Mouse (Mus musculus) mature B cell (primary cell): ENCODE measurements around the gene Cst6.
"Not testable (repeated sequence)": the region's sequence is repeated elsewhere in the genome, so short reads cannot be mapped to it uniquely, and the experiment has no call there.

Experiments used
- in situ Hi-C: fragments of 300-500 bp; cut with MboI; formaldehyde crosslinking; loops from 2 replicates; pipeline ENCODE4 v1.14.3; 2019

The Cst6 gene

GRCm38 (mm10) chr19:5349502-5349873, at the start of gene Cst6:
Gene Cst6 (minus strand): TSS chr19:5349574.
- in situ Hi-C loops = not testable (repeated sequence)

GRCm38 (mm10) chr19:5395371-5395770, 46.0 kb upstream of the Cst6 start:
- in situ Hi-C loops = no loop called here

GRCm38 (mm10) chr19:5394168-5394567, 44.8 kb upstream of the Cst6 start:
- in situ Hi-C loops = no loop called here

GRCm38 (mm10) chr19:5392892-5393291, 43.5 kb upstream of the Cst6 start:
- in situ Hi-C loops = no loop called here

- in situ Hi-C loops = no loop called here
These were observed 41.0 kb upstream of the Cst6 start for GRCm38 (mm10) chr19:5390416-5390815.

GRCm38 (mm10) chr19:5389647-5390046, 40.3 kb upstream of the Cst6 start:
- in situ Hi-C loops = no loop called here

- in situ Hi-C loops = no loop called here
These were observed 39.3 kb upstream of the Cst6 start, which contains the start of gene Sart1 for GRCm38 (mm10) chr19:5388588-5389242. Gene Sart1 (minus strand): TSS chr19:5388703.

GRCm38 (mm10) chr19:5388011-5388441, 38.7 kb upstream of the Cst6 start:
- in situ Hi-C loops = no loop called here

GRCm38 (mm10) chr19:5384715-5385114, 35.3 kb upstream of the Cst6 start:
- in situ Hi-C loops = no loop called here

GRCm38 (mm10) chr19:5383326-5383725, 34.0 kb upstream of the Cst6 start:
- in situ Hi-C loops = no loop called here

- in situ Hi-C loops = no loop called here
These were observed 28.1 kb upstream of the Cst6 start for GRCm38 (mm10) chr19:5377446-5377845.

GRCm38 (mm10) chr19:5374748-5375147, 25.4 kb upstream of the Cst6 start:
- in situ Hi-C loops = no loop called here

- in situ Hi-C loops = no loop called here
These were observed 24.8 kb upstream of the Cst6 start for GRCm38 (mm10) chr19:5374177-5374576.

GRCm38 (mm10) chr19:5372724-5373123, 23.4 kb upstream of the Cst6 start:
- in situ Hi-C loops = no loop called here

- in situ Hi-C loops = no loop called here
These were observed 21.6 kb upstream of the Cst6 start for GRCm38 (mm10) chr19:5370932-5371331.

- in situ Hi-C loops = no loop called here
These were observed 18.1 kb upstream of the Cst6 start for GRCm38 (mm10) chr19:5367455-5367854.

GRCm38 (mm10) chr19:5367053-5367359, 17.6 kb upstream of the Cst6 start, which contains the start of gene Banf1:
Gene Banf1 (minus strand): TSS chr19:5367168.
- in situ Hi-C loops = no loop called here

GRCm38 (mm10) chr19:5366175-5367052, 17.0 kb upstream of the Cst6 start, which contains the start of gene Eif1ad:
Gene Eif1ad (plus strand): TSS chr19:5366741.
- in situ Hi-C loops = no loop called here

GRCm38 (mm10) chr19:5365751-5366150, 16.4 kb upstream of the Cst6 start:
- in situ Hi-C loops = no loop called here

GRCm38 (mm10) chr19:5364124-5364523, 14.8 kb upstream of the Cst6 start:
- in situ Hi-C loops = no loop called here

GRCm38 (mm10) chr19:5362186-5362585, 12.8 kb upstream of the Cst6 start:
- in situ Hi-C loops = no loop called here

- in situ Hi-C loops = no loop called here
These were observed 6.7 kb upstream of the Cst6 start for GRCm38 (mm10) chr19:5356080-5356479.

GRCm38 (mm10) chr19:5353609-5354008, 4.2 kb upstream of the Cst6 start:
- in situ Hi-C loops = no loop called here
